Mouse (Mus musculus): ENCODE results near the gene Osbpl9. TPM values are rescaled to one million over a fixed set of nuclear protein-coding genes. Genes with fewer than 3 reads are reported as not detected.

Gene Osbpl9
- total RNA-seq, 2 experiments from 2014 or later: 44.6 to 62.0 TPM

GRCm38 (mm10) chr4:109109012-109109411, 93.1 kb downstream of the Osbpl9 start:
- ATAC-seq (replicated peaks; ENCODE audit: poor library complexity, severe bottlenecking): no peak

DNA sequence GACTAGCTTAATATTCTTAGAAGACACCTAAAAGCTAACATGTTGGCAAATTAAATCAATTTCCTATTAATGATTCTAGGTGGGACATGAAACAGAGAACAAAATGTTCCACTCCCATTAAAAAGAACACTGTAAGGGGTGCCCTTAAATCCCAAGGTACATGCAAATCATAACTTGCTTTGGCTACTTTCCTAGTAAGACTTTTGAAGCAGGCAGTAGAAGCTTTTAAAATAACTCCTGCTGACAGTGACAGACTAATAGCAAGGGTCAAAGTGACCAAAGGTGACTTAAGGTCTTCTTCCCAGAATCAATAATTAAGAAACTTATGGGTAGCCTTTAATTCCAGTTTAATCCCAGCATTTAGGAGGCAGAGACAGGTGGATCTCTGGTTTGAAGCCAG, 95.5 kb downstream of the Osbpl9 start:
- no peak for ATAC-seq (replicated peaks; ENCODE audit: poor library complexity, severe bottlenecking)

DNA sequence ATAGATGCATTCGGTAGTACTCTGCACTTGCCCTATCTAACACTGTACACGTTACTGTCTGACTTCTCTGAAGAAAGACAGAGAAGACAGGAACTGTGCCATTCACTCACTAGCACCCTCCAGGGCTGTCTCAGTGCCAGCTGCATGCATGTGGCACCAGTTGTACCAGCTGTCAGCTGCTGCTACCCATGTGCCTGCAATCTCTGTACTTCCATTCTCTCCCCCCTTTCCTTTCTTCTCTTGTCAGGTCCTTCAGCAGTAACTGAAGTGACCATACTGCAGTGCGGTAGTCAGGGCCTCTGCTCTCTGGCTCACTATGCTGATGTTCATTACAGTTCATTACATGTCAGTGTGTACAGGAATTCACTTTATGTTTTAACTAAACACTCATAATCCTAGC, 96.0 kb downstream of the Osbpl9 start:
- ATAC-seq (replicated peaks; ENCODE audit: poor library complexity, severe bottlenecking): no peak

GRCm38 (mm10) chr4:109105254-109105653, 96.8 kb downstream of the Osbpl9 start:
- ATAC-seq (replicated peaks; ENCODE audit: poor library complexity, severe bottlenecking): no peak

- peak; percentile 38 for ATAC-seq (replicated peaks; ENCODE audit: poor library complexity, severe bottlenecking)
Measured at GRCm38 (mm10) chr4:109103145-109103883, 98.8 kb downstream of the Osbpl9 start.

GRCm38 (mm10) chr4:109102574-109102973, 99.5 kb downstream of the Osbpl9 start:
- peak; percentile 60 for ATAC-seq (replicated peaks; ENCODE audit: poor library complexity, severe bottlenecking)

DNA sequence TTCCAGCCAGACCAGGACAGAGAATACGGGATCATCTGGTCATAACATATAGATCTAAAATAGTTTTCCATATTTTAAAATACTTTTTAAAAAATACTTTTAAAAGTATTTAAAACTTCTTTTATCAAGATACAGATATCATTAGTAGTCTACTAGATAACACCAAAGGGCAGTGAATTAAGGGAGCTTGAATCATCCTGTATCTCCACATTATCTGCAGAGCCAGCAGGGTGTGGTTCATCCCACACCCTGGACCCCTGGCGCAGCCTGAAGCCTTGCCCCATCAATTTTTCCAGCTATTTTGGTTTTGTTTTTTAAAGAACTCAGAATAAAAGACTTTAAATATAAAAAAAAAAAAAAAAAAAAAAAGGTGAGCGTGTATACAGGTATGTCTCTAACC, 103.2 kb downstream of the Osbpl9 start:
- no peak for ATAC-seq (replicated peaks; ENCODE audit: poor library complexity, severe bottlenecking)

DNA sequence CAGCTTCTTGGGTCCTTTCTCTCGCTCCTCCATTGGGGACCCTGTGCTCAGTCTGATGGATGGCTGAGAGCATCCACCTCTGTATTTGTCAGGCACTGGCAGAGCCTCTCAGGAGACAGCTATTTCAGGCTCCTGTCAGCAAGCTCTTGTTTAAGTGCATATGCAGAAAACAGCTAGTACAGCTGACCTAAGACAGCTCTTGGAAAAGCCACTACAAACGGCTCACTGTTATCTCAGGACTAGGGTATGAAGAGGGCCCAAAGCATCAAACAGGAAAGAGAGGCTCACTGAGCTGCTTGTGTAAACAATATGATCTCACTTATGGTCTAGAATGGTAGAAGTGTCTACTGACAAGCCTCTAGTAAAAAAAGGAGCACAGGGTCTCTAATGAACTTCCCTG, 107.8 kb downstream of the Osbpl9 start:
- no peak for ATAC-seq (replicated peaks; ENCODE audit: poor library complexity, severe bottlenecking)

DNA sequence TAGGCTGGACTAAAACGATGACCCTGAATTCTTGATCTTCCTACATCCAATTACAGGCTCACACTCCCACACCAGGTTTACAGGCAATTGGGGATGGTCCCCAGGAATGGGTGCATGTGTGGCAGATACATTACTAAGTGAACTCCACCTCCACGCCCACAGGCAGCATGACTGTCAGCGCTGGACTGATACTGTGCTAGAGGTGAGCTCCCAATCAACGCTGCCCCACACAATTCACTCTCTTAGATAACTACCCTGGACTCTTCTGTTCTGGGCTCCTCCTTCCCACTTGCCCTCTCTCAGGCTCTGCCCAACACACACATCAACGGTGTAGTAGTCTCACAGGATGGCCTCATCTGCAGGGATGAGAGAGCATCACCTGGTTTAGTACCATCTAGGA, 109.7 kb downstream of the Osbpl9 start:
- no peak for ATAC-seq (replicated peaks; ENCODE audit: poor library complexity, severe bottlenecking)

GRCm38 (mm10) chr4:109091241-109091777, 110.8 kb downstream of the Osbpl9 start:
- no peak for ATAC-seq (replicated peaks; ENCODE audit: poor library complexity, severe bottlenecking)

GRCm38 (mm10) chr4:109089999-109090398, 112.1 kb downstream of the Osbpl9 start:
- no peak for ATAC-seq (replicated peaks; ENCODE audit: poor library complexity, severe bottlenecking)

GRCm38 (mm10) chr4:109089171-109089570, 112.9 kb downstream of the Osbpl9 start:
- ATAC-seq (replicated peaks; ENCODE audit: poor library complexity, severe bottlenecking): no peak

DNA sequence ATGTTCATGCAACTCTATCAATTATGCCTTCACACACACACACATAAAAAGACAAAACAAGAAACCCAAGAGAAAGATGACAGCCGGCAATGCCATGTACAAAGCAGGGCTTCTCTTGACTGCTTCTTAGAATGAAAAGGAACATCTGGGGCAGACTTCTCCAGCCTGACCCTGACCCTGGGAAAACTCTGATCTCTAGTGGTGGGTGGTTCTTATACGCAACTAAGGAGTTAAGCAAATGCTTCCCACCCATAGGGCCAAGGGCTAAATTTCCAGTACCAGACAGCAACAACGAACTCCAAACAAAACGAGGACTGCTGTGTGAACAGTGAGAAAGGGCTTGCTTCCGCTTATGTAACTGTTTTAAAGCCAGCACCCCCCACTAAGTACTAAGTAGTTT, 122.0 kb downstream of the Osbpl9 start:
- no peak for ATAC-seq (replicated peaks; ENCODE audit: poor library complexity, severe bottlenecking)

GRCm38 (mm10) chr4:109079676-109080075, 122.4 kb downstream of the Osbpl9 start:
- no peak for ATAC-seq (replicated peaks; ENCODE audit: poor library complexity, severe bottlenecking)

- no peak for ATAC-seq (replicated peaks; ENCODE audit: poor library complexity, severe bottlenecking)
Measured at GRCm38 (mm10) chr4:109078941-109079340, 123.1 kb downstream of the Osbpl9 start.

GRCm38 (mm10) chr4:109073296-109073695, 128.8 kb downstream of the Osbpl9 start:
- no peak for ATAC-seq (replicated peaks; ENCODE audit: poor library complexity, severe bottlenecking)

- no peak for ATAC-seq (replicated peaks; ENCODE audit: poor library complexity, severe bottlenecking)
Measured at GRCm38 (mm10) chr4:109072891-109073290, 129.2 kb downstream of the Osbpl9 start.

DNA sequence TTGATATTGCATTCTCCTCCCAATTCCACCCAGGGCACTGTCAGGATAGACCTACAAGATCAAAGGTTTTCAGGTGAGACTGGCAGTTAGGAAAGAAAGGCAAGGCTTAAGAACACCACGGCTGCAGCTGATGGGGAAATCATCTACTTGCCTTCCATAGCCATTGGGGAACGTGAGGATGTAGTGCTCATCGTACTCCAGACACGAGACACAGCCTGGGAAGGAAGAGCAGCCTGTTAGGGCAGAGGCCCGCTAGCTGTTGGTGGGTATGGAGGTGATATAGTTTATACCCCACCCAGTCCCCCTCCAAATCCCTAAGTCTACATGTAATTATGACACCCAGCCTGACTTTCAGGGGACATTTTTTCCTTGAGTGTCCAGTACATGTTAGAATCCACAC, 136.4 kb downstream of the Osbpl9 start:
- ATAC-seq (replicated peaks; ENCODE audit: poor library complexity, severe bottlenecking): no peak

GRCm38 (mm10) chr4:109064941-109065340, 137.1 kb downstream of the Osbpl9 start:
- no peak for ATAC-seq (replicated peaks; ENCODE audit: poor library complexity, severe bottlenecking)

- ATAC-seq (replicated peaks; ENCODE audit: poor library complexity, severe bottlenecking): peak; percentile 53
Measured at GRCm38 (mm10) chr4:109059255-109059821, 142.7 kb downstream of the Osbpl9 start.

GRCm38 (mm10) chr4:109057640-109058039, 144.4 kb downstream of the Osbpl9 start:
- no peak for ATAC-seq (replicated peaks; ENCODE audit: poor library complexity, severe bottlenecking)

DNA sequence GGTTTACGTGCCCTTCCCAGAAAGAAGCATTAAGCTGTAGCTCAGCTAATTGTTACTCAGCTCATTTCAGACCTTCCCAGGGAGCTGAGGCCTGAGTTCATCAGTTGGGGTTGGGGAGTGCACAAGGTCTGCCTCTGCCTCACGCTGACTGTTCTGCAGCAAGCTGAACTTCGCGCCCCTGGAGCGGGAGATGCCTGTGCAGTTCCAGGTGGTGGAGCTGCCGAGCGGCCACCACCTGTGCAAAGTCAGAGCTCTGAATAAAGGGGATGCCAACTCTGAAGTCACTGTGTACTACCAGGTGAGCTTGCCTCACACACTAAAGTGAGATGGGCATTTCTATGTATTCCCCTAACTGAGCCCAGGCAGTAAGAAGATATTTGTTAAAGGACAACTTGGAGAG, 145.7 kb downstream of the Osbpl9 start:
- no peak for ATAC-seq (replicated peaks; ENCODE audit: poor library complexity, severe bottlenecking)

All from granulocyte monocyte progenitor cell, adult 5-6 weeks (primary cell).